Mouse (Mus musculus): ENCODE data around the gene Exoc6b. TPM values are rescaled to one million over a fixed set of nuclear protein-coding genes. Genes with fewer than 3 reads are reported as not detected.

Exoc6b gene
- polyA plus RNA-seq, 1 experiment from 2014 or later = 22.1 TPM

- Histone ChIP-seq H3K27me3 (replicated peaks) (peaks cover 44% of the 10 kb centered on the region), H3K27ac (ENCODE audit: poor library complexity, severe bottlenecking) (no peak overlapping the region), H3K4me3 (no peak overlapping the region), H3K9me3 (replicated peaks) (no peaks in the 10 kb centered on the region), H3K9ac (no peak overlapping the region), H3K4me2 (no peak overlapping the region), H3K36me3 (no peaks in the 10 kb centered on the region), H3K4me1 (replicated peaks) (peaks cover 29% of the 10 kb centered on the region)
- no peak for ATAC-seq (ENCODE audit: insufficient number of reproducible peaks, low FRiP score)
Observed at GRCm38 (mm10) chr6:84569590-84569989, 499.7 kb downstream of the Exoc6b start.

- no peaks in the 10 kb centered on the region for H3K36me3 ChIP-seq
- ATAC-seq (ENCODE audit: insufficient number of reproducible peaks, low FRiP score) = no peak
- 66% methylated on average over 6 of the region's 6 CpGs for WGBS
Observed at GRCm38 (mm10) chr6:84568880-84569279, 500.4 kb downstream of the Exoc6b start.

More at GRCm38 (mm10) chr6:84568880-84569279, 500.4 kb downstream of the Exoc6b start:
- H3K9me3 ChIP-seq (replicated peaks) = no peaks in the 10 kb centered on the region
- no peak overlapping the region for H3K27ac ChIP-seq (ENCODE audit: poor library complexity, severe bottlenecking)
- peaks cover 40% of the 10 kb centered on the region for H3K27me3 ChIP-seq (replicated peaks)
- H3K4me3 ChIP-seq = no peak overlapping the region
- H3K4me2 ChIP-seq = no peak overlapping the region
- no peak overlapping the region for H3K9ac ChIP-seq
- H3K4me1 ChIP-seq (replicated peaks) = peaks cover 24% of the 10 kb centered on the region

Other genes with a start within 250 kb of the Exoc6b start
- gene Spr, start 68.3 kb upstream of the Exoc6b start, polyA plus RNA-seq (2016; fragmentation: Nextera tagmentation; extraction: Ambion mirVana) = 51.2 and 53.7 TPM in 2 replicates
- not detected in 2 replicates for gene Emx1, start 117.9 kb upstream of the Exoc6b start, polyA plus RNA-seq (2016; fragmentation: Nextera tagmentation; extraction: Ambion mirVana)

All from heart, embryonic 12.5 days (tissue).